Mouse (Mus musculus) liver, embryonic 18 days (tissue): Measurements from ENCODE around the gene Ccdc105. TPM values are rescaled to one million over a fixed set of nuclear protein-coding genes. Genes with fewer than 3 reads are reported as not detected.

Experiments used
- polyA plus RNA-seq: library from polyadenylated mRNA; depleted of rRNA; stranded (reverse); fragments of >200 nt; gene quantifications from 2 replicates; pipeline ENCODE4 v1.2.3, GENCODE M21; 2012; rRNA removed

Gene Ccdc105
- not detected in 2 replicates for polyA plus RNA-seq

GRCm38 (mm10) chr10:78752452-78753191 is at the start of gene Ccdc105:
Ccdc105 (minus strand) TSS chr10:78753065.

GRCm38 (mm10) chr10:78779981-78780651 is 27.3 kb upstream of the Ccdc105 start, which contains the start of gene Slc1a6:
Slc1a6 (plus strand) TSS chr10:78780496.

DNA sequence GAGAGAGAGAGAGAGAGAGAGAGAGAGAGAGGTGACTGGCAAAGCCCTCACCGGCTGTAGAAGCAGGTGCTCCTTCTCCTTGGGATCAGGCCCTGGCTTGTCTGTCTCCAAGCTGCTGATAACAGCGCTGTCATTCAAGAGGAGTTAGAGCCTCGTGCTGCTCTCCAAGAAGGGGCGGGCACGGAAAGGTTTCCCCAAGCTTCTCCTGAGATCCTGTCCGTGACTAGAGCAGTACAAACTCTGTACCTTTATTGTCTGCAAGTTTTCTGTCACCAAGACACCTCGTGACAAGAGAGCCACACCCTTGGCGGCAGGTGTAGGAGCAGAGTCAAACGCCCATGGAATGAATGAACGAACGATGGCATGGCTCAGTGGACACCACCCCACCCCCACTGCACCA is 34.8 kb downstream of the Ccdc105 start, which contains the start of gene Casp14:
Casp14 (minus strand) TSS at position 239 of the 400 bp plus-strand sequence.

Other genes starting within 250 kb of the Ccdc105 start
- 0.20 TPM in 1 of 2 replicates, not detected in the other for gene Olfr1358, start 235.6 kb downstream of the Ccdc105 start, polyA plus RNA-seq
- 14.4 and 17.4 TPM in 2 replicates for gene Ilvbl, start 178.7 kb downstream of the Ccdc105 start, polyA plus RNA-seq
- gene Syde1, start 161.1 kb downstream of the Ccdc105 start, polyA plus RNA-seq = 2.9 TPM in 2 replicates
- gene Olfr1357, start 135.0 kb downstream of the Ccdc105 start, polyA plus RNA-seq = not detected in 2 replicates
- gene Casp14, start 34.8 kb downstream of the Ccdc105 start, polyA plus RNA-seq = not detected in 2 replicates
- 0.22 and 0.27 TPM in 2 replicates for gene Slc1a6, start 27.4 kb upstream of the Ccdc105 start, polyA plus RNA-seq
- not detected in 2 replicates for gene Olfr1356, start 99.1 kb upstream of the Ccdc105 start, polyA plus RNA-seq
- gene Olfr1355, start 122.5 kb upstream of the Ccdc105 start, polyA plus RNA-seq = not detected in 2 replicates
- not detected in 2 replicates for gene Olfr1354, start 160.1 kb upstream of the Ccdc105 start, polyA plus RNA-seq
- gene Olfr8, start 197.6 kb upstream of the Ccdc105 start, polyA plus RNA-seq = not detected in 2 replicates
- gene Olfr1353, start 210.2 kb upstream of the Ccdc105 start, polyA plus RNA-seq = not detected in 2 replicates
- not detected in 2 replicates for gene Olfr1352, start 228.0 kb upstream of the Ccdc105 start, polyA plus RNA-seq